Mouse (Mus musculus): ENCODE measurements around the gene Ddc. TPM values are rescaled to one million over a fixed set of nuclear protein-coding genes. Genes with fewer than 3 reads are reported as not detected.

The Ddc gene
- total and polyA plus RNA-seq, 3 experiments = 0.07 to 0.08 TPM; not detected in 1

DNA sequence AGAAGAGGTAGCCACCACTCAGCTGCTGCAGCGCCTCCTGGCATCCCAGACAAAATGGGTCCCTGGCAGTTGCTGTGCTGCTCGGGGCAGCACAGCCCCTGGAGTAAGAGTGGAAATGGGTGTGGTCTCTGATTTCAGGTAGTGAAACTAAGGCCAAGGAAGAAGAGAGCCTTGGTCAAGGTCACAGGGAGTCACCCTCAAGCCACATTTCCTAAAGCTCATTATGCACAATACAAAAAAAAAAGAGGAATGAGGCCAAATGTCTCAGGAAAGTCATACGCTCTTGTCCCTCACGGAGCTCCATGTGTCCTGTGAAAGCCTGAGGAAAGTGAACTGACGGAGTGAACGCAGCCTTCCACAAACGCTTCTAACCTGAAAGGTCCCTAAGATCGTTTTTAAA is 116.2 kb downstream of the Ddc start:
- H3K4me3 ChIP-seq (ENCODE audit: control insufficient read depth in 1 of 2, insufficient read depth in 1 of 2, low read depth in 2 of 2, low read length in 2 of 2) = no peak overlapping the region
- H3K9ac ChIP-seq (ENCODE audit: control insufficient read depth, low read depth, low read length, poor library complexity, severe bottlenecking) = no peak overlapping the region
- no peaks in the 10 kb centered on the region for H3K79me2 ChIP-seq (ENCODE audit: control insufficient read depth, insufficient read depth, low read length, poor library complexity)
- H3K36me3 ChIP-seq (ENCODE audit: control insufficient read depth in 1 of 2, insufficient read depth in 2 of 2, low read length in 2 of 2) = no peaks in the 10 kb centered on the region
- no peaks in the 10 kb centered on the region for H3K9me3 ChIP-seq (replicated peaks; ENCODE audit: insufficient read depth, low read length)
- H3K27me3 ChIP-seq (ENCODE audit: control insufficient read depth in 1 of 2, insufficient read depth in 2 of 2, low read length in 2 of 2) = no peaks in the 10 kb centered on the region
- no peak for DNase-seq (ENCODE audit: low read depth, low spot score)
- H3K27ac ChIP-seq (ENCODE audit: control insufficient read depth, low read depth, low read length) = no peak overlapping the region
- TF ChIP-seq SIN3A (IDR thresholded peaks at IDR 0.05; ENCODE audit: low read length) = no peak
- no peak for TF ChIP-seq TBP (IDR thresholded peaks at IDR 0.05; ENCODE audit: low read depth, low read length)
- no peak for TF ChIP-seq TAL1 (IDR thresholded peaks at IDR 0.05; ENCODE audit: low read length)
- no peak for TF ChIP-seq EP300 (IDR thresholded peaks at IDR 0.05; ENCODE audit: low read depth in 1 of 2, low read length in 2 of 2)
- no peak for TF ChIP-seq NELFE (IDR thresholded peaks at IDR 0.05; ENCODE audit: low read depth, low read length)
- TF ChIP-seq RAD21 (IDR thresholded peaks at IDR 0.05; ENCODE audit: low read depth, low read length) = no peak
- no peak for TF ChIP-seq UBTF (IDR thresholded peaks at IDR 0.05; ENCODE audit: borderline replicate concordance, insufficient read depth, low read depth, low read length)
- TF ChIP-seq ELF1 (IDR thresholded peaks at IDR 0.05; ENCODE audit: low read depth, low read length) = no peak
- no peak for TF ChIP-seq BHLHE40 (IDR thresholded peaks at IDR 0.05; ENCODE audit: borderline replicate concordance, low read depth, low read length)
- TF ChIP-seq ETS1 (IDR thresholded peaks at IDR 0.05; ENCODE audit: low read depth, low read length) = no peak
- no peak for TF ChIP-seq GATA1 (IDR thresholded peaks at IDR 0.05; ENCODE audit: low read depth, low read length)
- no peak for TF ChIP-seq SMC3 (IDR thresholded peaks at IDR 0.05; ENCODE audit: low read depth, low read length)
- no peak for TF ChIP-seq E2F4 (IDR thresholded peaks at IDR 0.05; ENCODE audit: borderline replicate concordance, low read depth, low read length)
- no peak for TF ChIP-seq MXI1 (IDR thresholded peaks at IDR 0.05; ENCODE audit: low read depth, low read length)
- no peak for TF ChIP-seq MAFK (IDR thresholded peaks at IDR 0.05; ENCODE audit: borderline replicate concordance, low read depth, low read length)
- TF ChIP-seq USF2 (IDR thresholded peaks at IDR 0.05; ENCODE audit: borderline replicate concordance in 1 of 2, insufficient read depth in 1 of 2, low read depth in 1 of 2, low read length in 2 of 2) = no peak
- no peak for TF ChIP-seq POLR2A (IDR thresholded peaks at IDR 0.05; ENCODE audit: control insufficient read depth in 1 of 2, insufficient read depth in 1 of 2, low read depth in 1 of 2, low read length in 2 of 2, poor library complexity in 1 of 2)
- H3K4me1 ChIP-seq (ENCODE audit: control insufficient read depth in 1 of 2, insufficient read depth in 2 of 2, low read length in 2 of 2) = no peaks in the 10 kb centered on the region

DNA sequence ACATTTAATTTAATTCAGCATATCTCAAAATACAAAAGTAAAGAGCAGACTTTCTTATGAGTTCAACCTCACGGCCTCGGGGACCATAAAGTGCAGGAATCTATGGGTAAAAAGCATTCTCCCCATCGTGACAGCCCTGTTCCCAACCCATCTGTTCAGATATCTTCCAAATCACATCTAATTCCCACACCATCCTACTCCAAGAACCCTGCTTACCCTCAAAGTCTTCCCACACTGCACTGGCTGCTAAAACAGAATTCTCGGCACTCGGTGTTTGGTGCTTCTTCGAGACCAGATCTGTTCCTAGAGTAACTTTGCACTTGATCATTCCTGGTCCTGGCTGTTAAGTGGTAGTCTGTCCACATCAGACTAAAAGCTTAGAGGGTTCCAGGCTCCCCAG is 119.6 kb downstream of the Ddc start:
- Histone ChIP-seq H3K36me3 (ENCODE audit: control insufficient read depth in 1 of 2, insufficient read depth in 2 of 2, low read length in 2 of 2) (no peaks in the 10 kb centered on the region), H3K9me3 (replicated peaks; ENCODE audit: insufficient read depth, low read length) (no peaks in the 10 kb centered on the region), H3K9ac (ENCODE audit: control insufficient read depth, low read depth, low read length, poor library complexity, severe bottlenecking) (no peak overlapping the region), H3K4me1 (ENCODE audit: control insufficient read depth in 1 of 2, insufficient read depth in 2 of 2, low read length in 2 of 2) (no peaks in the 10 kb centered on the region), H3K27me3 (ENCODE audit: control insufficient read depth in 1 of 2, insufficient read depth in 2 of 2, low read length in 2 of 2) (no peaks in the 10 kb centered on the region), H3K27ac (ENCODE audit: control insufficient read depth, low read depth, low read length) (no peak overlapping the region), H3K79me2 (ENCODE audit: control insufficient read depth, insufficient read depth, low read length, poor library complexity) (no peaks in the 10 kb centered on the region), H3K4me3 (ENCODE audit: control insufficient read depth in 1 of 2, insufficient read depth in 1 of 2, low read depth in 2 of 2, low read length in 2 of 2) (no peak overlapping the region)
- TF ChIP-seq ZC3H11A (IDR thresholded peaks at IDR 0.05; ENCODE audit: low read depth, low read length) (no peak), BHLHE40 (IDR thresholded peaks at IDR 0.05; ENCODE audit: borderline replicate concordance, low read depth, low read length) (no peak), NELFE (IDR thresholded peaks at IDR 0.05; ENCODE audit: low read depth, low read length) (no peak), POLR2A (IDR thresholded peaks at IDR 0.05; ENCODE audit: control insufficient read depth in 1 of 2, insufficient read depth in 1 of 2, low read depth in 1 of 2, low read length in 2 of 2, poor library complexity in 1 of 2) (no peak), JUND (IDR thresholded peaks at IDR 0.05; ENCODE audit: low read depth, low read length) (no peak), MAFK (IDR thresholded peaks at IDR 0.05; ENCODE audit: borderline replicate concordance, low read depth, low read length) (no peak), KAT2A (conservative IDR thresholded peaks at IDR 0.05; ENCODE audit: low read depth, low read length) (no peak), MEF2A (IDR thresholded peaks at IDR 0.05; ENCODE audit: extremely low read depth, insufficient replicate concordance, low read depth, low read length, poor library complexity, severe bottlenecking) (no peak), ELF1 (IDR thresholded peaks at IDR 0.05; ENCODE audit: low read depth, low read length) (no peak), SMC3 (IDR thresholded peaks at IDR 0.05; ENCODE audit: low read depth, low read length) (no peak), ZMIZ1 (IDR thresholded peaks at IDR 0.05; ENCODE audit: low read depth, low read length) (no peak), HCFC1 (IDR thresholded peaks at IDR 0.05; ENCODE audit: low read depth, low read length) (no peak), MYB (IDR thresholded peaks at IDR 0.05; ENCODE audit: low read depth, low read length) (no peak)
- DNase-seq (ENCODE audit: low read depth, low spot score) = no peak

Measured in MEL (cell line).